Mouse (Mus musculus): ENCODE measurements around the gene Tango6. TPM values are rescaled to one million over a fixed set of nuclear protein-coding genes. Genes with fewer than 3 reads are reported as not detected.

The Tango6 gene
- polyA plus RNA-seq, 1 experiment = 7.3 TPM

DNA sequence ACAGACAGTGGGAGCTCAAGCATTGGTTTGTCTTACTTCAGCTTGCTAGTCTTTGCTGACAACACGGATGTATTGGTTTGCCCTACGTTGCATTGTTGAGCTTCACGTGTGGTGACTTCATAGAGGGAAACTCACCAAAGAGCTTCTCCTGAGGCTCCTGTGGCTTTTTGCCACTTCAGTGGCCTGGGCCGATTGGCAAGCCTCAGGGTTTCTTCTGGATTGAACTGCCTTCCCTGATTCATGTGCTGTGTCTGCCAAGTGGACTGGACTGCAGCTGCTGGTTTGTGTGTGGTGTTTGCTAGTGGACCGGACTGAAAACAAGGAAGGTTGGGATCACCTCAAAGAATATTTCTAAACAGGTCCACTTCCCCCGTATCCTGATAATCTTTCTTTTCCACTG lies 43.7 kb downstream of the Tango6 start:
- H3K4me3 ChIP-seq (ENCODE audit: insufficient read depth, poor library complexity, severe bottlenecking) = no peak overlapping the region
- peaks cover 30% of the 10 kb centered on the region for H3K36me3 ChIP-seq (ENCODE audit: control insufficient read depth, insufficient read depth)
- no peaks in the 10 kb centered on the region for H3K79me3 ChIP-seq (ENCODE audit: low read depth)
- TF ChIP-seq USF1 (IDR thresholded peaks at IDR 0.05; ENCODE audit: low read depth) (no peak), FOSL1 (IDR thresholded peaks at IDR 0.05; ENCODE audit: insufficient read depth, low read length, poor library complexity, severe bottlenecking) (no peak), CTCF (IDR thresholded peaks at IDR 0.05; ENCODE audit: control insufficient read depth, insufficient read depth, insufficient read length) (no peak)
- H3K79me2 ChIP-seq (ENCODE audit: control insufficient read depth, insufficient read depth) = no peaks in the 10 kb centered on the region
- H3K27me3 ChIP-seq (ENCODE audit: control insufficient read depth, insufficient read depth, insufficient read length) = no peaks in the 10 kb centered on the region
- no peak overlapping the region for H3ac ChIP-seq (ENCODE audit: control insufficient read depth, insufficient read length, low read depth)

DNA sequence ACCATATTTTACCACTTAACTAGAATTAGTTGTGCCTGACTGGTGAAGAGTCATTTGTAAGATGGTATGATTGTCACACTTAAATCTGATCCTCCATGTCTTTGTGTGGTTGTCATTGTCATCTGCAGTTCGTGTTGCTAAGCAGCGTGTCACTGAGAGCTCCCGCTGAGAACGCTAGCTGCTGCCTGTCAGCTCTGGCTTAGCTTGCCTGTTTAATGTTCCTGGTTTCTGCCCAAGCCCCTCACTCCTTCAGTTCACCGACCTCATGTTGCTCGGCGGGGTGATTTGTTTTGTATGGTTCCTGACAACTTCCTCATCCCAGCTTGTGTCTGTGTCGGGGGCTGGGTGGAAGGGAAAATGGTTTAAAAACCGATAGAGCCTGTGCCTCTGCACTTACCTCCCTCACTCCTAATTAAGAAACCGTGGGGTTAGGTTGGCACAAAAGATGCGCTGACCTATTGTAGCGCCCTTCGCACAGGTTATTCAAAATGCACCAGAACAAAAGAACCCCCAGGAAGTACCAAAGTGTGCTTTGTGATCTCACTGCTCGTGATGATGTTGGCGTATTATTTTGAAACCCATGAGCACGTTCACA lies 44.5 kb downstream of the Tango6 start:
- H3K36me3 ChIP-seq (ENCODE audit: control insufficient read depth, insufficient read depth) = peaks cover 29% of the 10 kb centered on the region
- TF ChIP-seq MYOD1 (IDR thresholded peaks at IDR 0.05; ENCODE audit: control insufficient read depth, insufficient read length, low read depth) (no peak), USF1 (IDR thresholded peaks at IDR 0.05; ENCODE audit: low read depth) (no peak), CTCF (IDR thresholded peaks at IDR 0.05; ENCODE audit: control insufficient read depth, insufficient read depth, insufficient read length) (no peak), MAX (IDR thresholded peaks at IDR 0.05) (no peak), MYOG (IDR thresholded peaks at IDR 0.05; ENCODE audit: control insufficient read depth, extremely low read depth, insufficient read length) (no peak), CEBPB (IDR thresholded peaks at IDR 0.05; ENCODE audit: low read depth) (no peak), FOSL1 (IDR thresholded peaks at IDR 0.05; ENCODE audit: insufficient read depth, low read length, poor library complexity, severe bottlenecking) (no peak)
- no peaks in the 10 kb centered on the region for H3K79me2 ChIP-seq (ENCODE audit: control insufficient read depth, insufficient read depth)
- H3K27me3 ChIP-seq (ENCODE audit: control insufficient read depth, insufficient read depth, insufficient read length) = no peaks in the 10 kb centered on the region
- no peak overlapping the region for H3K4me3 ChIP-seq (ENCODE audit: insufficient read depth, poor library complexity, severe bottlenecking)
- H3K79me3 ChIP-seq (ENCODE audit: low read depth) = no peaks in the 10 kb centered on the region
- no peak overlapping the region for H3ac ChIP-seq (ENCODE audit: control insufficient read depth, insufficient read length, low read depth)

DNA sequence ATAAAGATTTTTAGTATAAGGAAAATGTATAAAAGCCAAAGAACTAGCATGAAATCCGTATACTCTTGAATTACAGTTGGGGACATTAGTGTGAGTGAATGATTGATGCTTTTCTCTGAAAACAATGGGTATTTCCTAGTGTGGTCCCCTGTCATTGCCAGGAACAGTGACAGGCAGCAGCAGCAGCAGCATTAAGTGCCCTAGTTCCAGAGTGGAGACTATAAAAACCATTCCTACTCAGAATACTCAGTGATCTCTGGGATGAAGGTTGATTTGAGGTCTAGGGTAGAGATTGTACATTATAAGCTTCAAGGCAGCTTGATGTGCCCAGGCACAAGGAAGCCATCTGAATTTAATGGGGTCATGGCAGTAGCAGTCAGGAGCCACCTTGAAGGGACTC lies 45.0 kb downstream of the Tango6 start:
- Histone ChIP-seq H3K79me3 (ENCODE audit: low read depth) (no peaks in the 10 kb centered on the region), H3K27me3 (ENCODE audit: control insufficient read depth, insufficient read depth, insufficient read length) (no peaks in the 10 kb centered on the region), H3K4me3 (ENCODE audit: insufficient read depth, poor library complexity, severe bottlenecking) (no peak overlapping the region), H3ac (ENCODE audit: control insufficient read depth, insufficient read length, low read depth) (no peak overlapping the region), H3K79me2 (ENCODE audit: control insufficient read depth, insufficient read depth) (no peaks in the 10 kb centered on the region), H3K36me3 (ENCODE audit: control insufficient read depth, insufficient read depth) (peaks cover 23% of the 10 kb centered on the region)
- TF ChIP-seq CEBPB (IDR thresholded peaks at IDR 0.05; ENCODE audit: low read depth) (no peak), CTCF (IDR thresholded peaks at IDR 0.05; ENCODE audit: control insufficient read depth, insufficient read depth, insufficient read length) (no peak), MYOD1 (IDR thresholded peaks at IDR 0.05; ENCODE audit: control insufficient read depth, insufficient read length, low read depth) (no peak), FOSL1 (IDR thresholded peaks at IDR 0.05; ENCODE audit: insufficient read depth, low read length, poor library complexity, severe bottlenecking) (no peak), MYOG (IDR thresholded peaks at IDR 0.05; ENCODE audit: control insufficient read depth, extremely low read depth, insufficient read length) (no peak), USF1 (IDR thresholded peaks at IDR 0.05; ENCODE audit: low read depth) (no peak), MAX (IDR thresholded peaks at IDR 0.05) (no peak)

DNA sequence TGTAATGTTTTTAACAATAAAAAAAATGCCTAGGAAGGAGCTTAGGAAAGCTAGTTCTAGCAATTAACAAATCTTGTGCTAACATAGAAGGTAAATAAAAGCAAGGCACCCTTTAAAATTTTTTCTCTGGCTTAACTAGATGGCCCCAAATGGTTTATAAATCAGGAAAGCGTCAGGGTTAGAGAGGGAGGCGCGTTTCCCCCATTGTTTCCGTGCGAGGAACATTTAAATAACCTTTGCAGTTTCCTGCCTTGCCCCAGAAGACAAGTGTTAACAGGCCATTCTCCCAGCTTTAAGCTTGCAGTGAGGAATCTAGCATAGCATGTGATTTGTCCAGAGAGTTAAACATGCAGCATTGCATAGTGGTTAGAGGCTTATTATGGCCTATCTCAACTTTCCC lies 50.1 kb downstream of the Tango6 start:
- Histone ChIP-seq H3K27me3 (ENCODE audit: control insufficient read depth, insufficient read depth, insufficient read length) (no peaks in the 10 kb centered on the region), H3K4me3 (ENCODE audit: insufficient read depth, poor library complexity, severe bottlenecking) (no peak overlapping the region), H3K79me3 (ENCODE audit: low read depth) (no peaks in the 10 kb centered on the region), H3K79me2 (ENCODE audit: control insufficient read depth, insufficient read depth) (no peaks in the 10 kb centered on the region), H3ac (ENCODE audit: control insufficient read depth, insufficient read length, low read depth) (no peak overlapping the region), H3K36me3 (ENCODE audit: control insufficient read depth, insufficient read depth) (peaks cover 3% of the 10 kb centered on the region)
- no peak for TF ChIP-seq MYOG (IDR thresholded peaks at IDR 0.05; ENCODE audit: control insufficient read depth, extremely low read depth, insufficient read length)
- no peak for TF ChIP-seq MAX (IDR thresholded peaks at IDR 0.05)
- no peak for TF ChIP-seq CTCF (IDR thresholded peaks at IDR 0.05; ENCODE audit: control insufficient read depth, insufficient read depth, insufficient read length)
- TF ChIP-seq USF1 (IDR thresholded peaks at IDR 0.05; ENCODE audit: low read depth) = no peak
- no peak for TF ChIP-seq FOSL1 (IDR thresholded peaks at IDR 0.05; ENCODE audit: insufficient read depth, low read length, poor library complexity, severe bottlenecking)
- TF ChIP-seq CEBPB (IDR thresholded peaks at IDR 0.05; ENCODE audit: low read depth) = no peak
- no peak for TF ChIP-seq MYOD1 (IDR thresholded peaks at IDR 0.05; ENCODE audit: control insufficient read depth, insufficient read length, low read depth)

DNA sequence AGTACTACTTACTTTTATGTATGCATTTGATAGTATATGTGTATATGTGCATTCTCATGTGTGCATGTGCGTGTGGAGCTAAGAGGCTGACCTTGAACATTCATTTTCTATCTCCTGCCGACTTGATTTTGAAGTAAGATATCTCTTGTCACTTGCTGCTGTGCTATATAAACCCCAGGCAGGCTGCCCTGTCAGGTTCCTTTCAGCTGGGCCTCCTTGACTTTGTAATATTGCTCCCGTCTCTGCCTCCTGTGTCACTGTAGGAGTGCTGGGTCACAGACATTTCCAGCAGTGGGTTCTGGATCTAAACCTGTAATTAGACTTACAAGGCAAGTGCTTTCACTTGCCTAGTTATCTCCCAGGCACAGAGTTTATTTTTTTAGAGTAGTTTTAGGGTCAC lies 50.8 kb downstream of the Tango6 start:
- TF ChIP-seq USF1 (IDR thresholded peaks at IDR 0.05; ENCODE audit: low read depth) = no peak
- no peak for TF ChIP-seq FOSL1 (IDR thresholded peaks at IDR 0.05; ENCODE audit: insufficient read depth, low read length, poor library complexity, severe bottlenecking)
- TF ChIP-seq CTCF (IDR thresholded peaks at IDR 0.05; ENCODE audit: control insufficient read depth, insufficient read depth, insufficient read length) = no peak
- no peak for TF ChIP-seq MYOG (IDR thresholded peaks at IDR 0.05; ENCODE audit: control insufficient read depth, extremely low read depth, insufficient read length)
- TF ChIP-seq MAX (IDR thresholded peaks at IDR 0.05) = no peak
- no peak for TF ChIP-seq MYOD1 (IDR thresholded peaks at IDR 0.05; ENCODE audit: control insufficient read depth, insufficient read length, low read depth)
- TF ChIP-seq CEBPB (IDR thresholded peaks at IDR 0.05; ENCODE audit: low read depth) = no peak
- no peak overlapping the region for H3ac ChIP-seq (ENCODE audit: control insufficient read depth, insufficient read length, low read depth)
- H3K79me3 ChIP-seq (ENCODE audit: low read depth) = no peaks in the 10 kb centered on the region
- H3K79me2 ChIP-seq (ENCODE audit: control insufficient read depth, insufficient read depth) = no peaks in the 10 kb centered on the region
- H3K27me3 ChIP-seq (ENCODE audit: control insufficient read depth, insufficient read depth, insufficient read length) = no peaks in the 10 kb centered on the region
- peaks cover 7% of the 10 kb centered on the region for H3K36me3 ChIP-seq (ENCODE audit: control insufficient read depth, insufficient read depth)
- H3K4me3 ChIP-seq (ENCODE audit: insufficient read depth, poor library complexity, severe bottlenecking) = no peak overlapping the region

DNA sequence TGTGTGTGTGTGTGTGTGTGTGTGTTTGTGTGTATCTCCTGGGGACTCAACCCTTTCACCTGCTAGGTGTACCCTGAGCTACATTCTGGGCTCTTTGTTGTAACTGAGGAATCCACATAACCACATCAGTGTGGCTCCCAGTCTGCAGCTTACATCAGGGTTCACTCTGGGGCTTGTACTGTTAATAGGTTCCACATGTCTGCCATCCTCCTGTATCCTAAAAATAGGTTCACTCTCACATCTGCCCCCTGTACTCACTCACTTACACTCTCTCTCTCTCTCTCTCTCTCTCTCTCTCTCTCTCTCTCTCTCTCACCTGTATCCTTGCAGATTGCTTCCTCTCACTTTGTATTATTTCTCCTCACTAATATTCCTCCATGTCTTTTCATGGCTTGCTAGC lies 51.4 kb downstream of the Tango6 start:
- Histone ChIP-seq H3K79me2 (ENCODE audit: control insufficient read depth, insufficient read depth) (no peaks in the 10 kb centered on the region), H3K4me3 (ENCODE audit: insufficient read depth, poor library complexity, severe bottlenecking) (no peak overlapping the region), H3ac (ENCODE audit: control insufficient read depth, insufficient read length, low read depth) (no peak overlapping the region), H3K79me3 (ENCODE audit: low read depth) (no peaks in the 10 kb centered on the region), H3K27me3 (ENCODE audit: control insufficient read depth, insufficient read depth, insufficient read length) (no peaks in the 10 kb centered on the region), H3K36me3 (ENCODE audit: control insufficient read depth, insufficient read depth) (peaks cover 11% of the 10 kb centered on the region)
- TF ChIP-seq FOSL1 (IDR thresholded peaks at IDR 0.05; ENCODE audit: insufficient read depth, low read length, poor library complexity, severe bottlenecking) (no peak), CEBPB (IDR thresholded peaks at IDR 0.05; ENCODE audit: low read depth) (no peak), MAX (IDR thresholded peaks at IDR 0.05) (no peak), MYOG (IDR thresholded peaks at IDR 0.05; ENCODE audit: control insufficient read depth, extremely low read depth, insufficient read length) (no peak), MYOD1 (IDR thresholded peaks at IDR 0.05; ENCODE audit: control insufficient read depth, insufficient read length, low read depth) (no peak)

Measured in C2C12 (cell line).